In the genomic region with DNA sequence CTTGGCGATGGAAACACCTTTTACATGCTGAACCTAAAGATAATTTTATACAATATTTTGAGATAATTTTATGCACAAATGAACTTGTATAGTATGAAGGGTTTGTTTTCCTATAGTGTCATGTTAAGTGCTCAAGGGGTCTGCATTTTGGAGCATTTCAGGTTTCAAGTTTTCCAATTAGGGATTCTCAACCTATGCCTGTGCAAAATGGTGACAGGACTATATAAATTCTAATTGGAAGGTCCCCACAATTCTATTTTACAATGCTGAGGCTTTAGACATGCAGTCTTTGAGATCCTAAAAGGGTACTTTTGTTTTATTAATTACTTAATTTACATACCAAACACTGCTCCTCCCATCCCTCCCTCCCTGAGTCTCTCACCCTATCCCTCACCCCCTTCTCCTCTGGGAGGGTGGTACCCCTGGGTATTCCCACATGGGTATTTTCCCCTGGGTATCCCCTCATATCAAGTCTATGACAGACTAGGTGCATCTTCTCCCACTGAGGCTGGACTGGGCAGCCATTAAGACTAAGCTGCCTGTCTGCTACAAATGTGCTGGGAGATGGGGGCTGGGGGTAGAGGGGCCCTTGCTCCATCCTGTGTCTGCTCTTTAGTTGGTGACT, we compare ENCODE assay signal across 21 mouse cellular contexts.
"Had no signal": no experiment of that assay in that cellular context is flagged by ENCODE, and none has a peak within 500 bp of the region (broad histone marks: within the 10 kb centered on the region; RNA-seq: fewer than 3 reads in every experiment).

No protein-coding gene starts in this region.

- H3K4me3 ChIP-seq: limb, embryonic 10.5 days; limb, embryonic 13.5 days; liver, embryonic 12.5 days; liver, embryonic 15.5 days; lung, embryonic 15.5 days; megakaryocyte, embryonic 14.5 days; midbrain, embryonic 10.5 days; neural tube, embryonic 12.5 days; neural tube, embryonic 15.5 days; stomach, embryonic 15.5 days had no signal

- H3K27ac ChIP-seq: limb, embryonic 10.5 days; limb, embryonic 13.5 days; liver, embryonic 12.5 days; liver, embryonic 15.5 days; lung, embryonic 15.5 days; midbrain, embryonic 10.5 days; neural tube, embryonic 12.5 days; neural tube, embryonic 15.5 days; stomach, embryonic 15.5 days had no signal

- H3K27me3 ChIP-seq: limb, embryonic 13.5 days; liver, embryonic 12.5 days; liver, embryonic 15.5 days; lung, embryonic 15.5 days; megakaryocyte, embryonic 14.5 days; neural tube, embryonic 12.5 days; neural tube, embryonic 15.5 days; stomach, embryonic 15.5 days had no signal

- H3K4me2 ChIP-seq: limb, embryonic 13.5 days; liver, embryonic 12.5 days; liver, embryonic 15.5 days; lung, embryonic 15.5 days; neural tube, embryonic 12.5 days; neural tube, embryonic 15.5 days; stomach, embryonic 15.5 days had no signal

- H3K36me3 ChIP-seq: liver, embryonic 15.5 days; neural tube, embryonic 15.5 days had no signal

- DNase-seq: kidney, postnatal 14 days; kidney, postnatal 4 days; liver; lung, adult 18-20 months; lung, postnatal 10 days; lung, postnatal 36 days; midbrain, embryonic 14.5 days; retina, postnatal 1 day; right cerebral cortex, postnatal 25 days; spleen, adult 18-20 months; thymus, postnatal 25 days had no signal

- H3K4me1 ChIP-seq: liver, embryonic 12.5 days; liver, embryonic 15.5 days; midbrain, embryonic 10.5 days; neural tube, embryonic 12.5 days; neural tube, embryonic 15.5 days; stomach, embryonic 15.5 days had no signal

- H3K9me3 ChIP-seq: limb, embryonic 10.5 days; limb, embryonic 13.5 days; liver, embryonic 12.5 days; liver, embryonic 15.5 days; lung, embryonic 15.5 days; megakaryocyte, embryonic 14.5 days; midbrain, embryonic 10.5 days; neural tube, embryonic 12.5 days; neural tube, embryonic 15.5 days; stomach, embryonic 15.5 days had no signal

- ATAC-seq: liver, embryonic 12.5 days had no signal

- H3K9ac ChIP-seq: limb, embryonic 13.5 days; liver, embryonic 12.5 days; liver, embryonic 15.5 days; lung, embryonic 15.5 days; neural tube, embryonic 12.5 days; neural tube, embryonic 15.5 days; stomach, embryonic 15.5 days had no signal
